Mouse (Mus musculus) heart, adult 11 months (tissue): ENCODE results near the gene Cd300lb.
"Not testable (repeated sequence)": the region's sequence is repeated elsewhere in the genome, so short reads cannot be mapped to it uniquely, and the experiment has no call there.

Experiments used
- DNase-seq: peaks from one replicate; pipeline ENCODE4 v3.0.0; 2022

The Cd300lb gene

DNA sequence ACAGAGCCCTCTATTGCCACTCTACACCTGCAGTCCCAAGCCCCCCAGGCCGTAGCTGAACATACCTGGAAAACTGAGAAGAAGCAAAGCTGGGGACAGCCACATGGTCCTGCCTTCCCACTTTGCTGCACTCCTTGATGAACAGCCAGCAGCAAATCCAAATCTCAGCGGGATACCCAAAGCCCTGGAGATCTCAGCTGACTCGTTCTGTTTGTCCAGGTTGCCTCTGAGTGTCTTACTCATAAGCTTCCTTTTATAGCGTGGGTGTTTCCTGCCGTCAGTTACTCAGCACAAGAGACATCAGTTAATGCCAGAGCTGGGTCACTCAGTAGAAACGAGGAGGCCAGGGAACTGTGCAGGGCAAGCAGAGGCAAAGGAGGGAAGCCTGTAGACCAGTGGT is at the start of gene Cd300lb:
Cd300lb (minus strand) TSS at position 243 of the 400 bp plus-strand sequence.
- peak; percentile 90 for DNase-seq

DNA sequence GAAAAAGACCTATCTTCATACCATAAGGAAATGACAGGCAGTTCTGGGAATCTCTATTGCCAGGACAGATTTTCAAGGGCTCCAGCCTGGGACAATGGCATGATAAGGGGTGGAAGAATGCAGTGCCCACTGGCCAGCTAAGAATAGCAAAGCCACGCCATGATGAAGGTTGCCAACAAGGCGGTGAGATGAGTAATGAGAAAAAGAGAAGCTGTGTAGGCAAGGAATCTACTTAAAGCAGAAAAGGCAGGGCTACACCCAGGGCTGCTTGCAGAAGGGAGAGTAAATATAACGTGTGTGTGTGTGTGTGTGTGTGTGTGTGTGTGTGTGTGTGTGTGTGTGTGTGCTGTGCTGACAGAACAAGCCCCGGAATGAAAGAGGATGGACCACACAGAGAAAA is 47.7 kb upstream of the Cd300lb start:
- DNase-seq: peak; percentile 86

GRCm38 (mm10) chr11:114972726-114973125 is 38.5 kb upstream of the Cd300lb start:
- DNase-seq: peak; percentile 43

DNA sequence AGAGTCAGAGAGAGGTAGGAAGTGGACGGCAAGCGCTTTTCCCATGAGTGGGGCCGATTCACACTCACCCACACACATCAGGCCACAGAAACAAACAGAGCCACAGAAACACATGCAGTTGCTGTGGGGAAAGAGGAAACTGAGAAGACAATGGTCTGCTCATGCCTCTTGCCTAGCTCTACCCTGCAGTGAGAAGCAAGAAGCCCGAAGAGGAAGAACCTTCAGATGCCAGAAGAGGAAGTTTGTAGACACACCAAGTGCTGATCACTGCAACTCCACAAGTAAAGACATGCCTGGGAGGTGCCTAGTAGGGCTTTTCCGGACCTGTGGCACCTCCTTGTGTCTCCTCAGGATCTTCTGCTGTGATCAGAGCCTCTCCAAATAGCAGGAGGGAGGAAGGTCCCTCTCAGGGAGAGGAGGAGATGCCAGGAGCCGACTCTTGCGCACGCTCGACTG is 34.6 kb upstream of the Cd300lb start, which contains the start of gene Cd300c:
Cd300c (minus strand) TSS at position 406 of the 456 bp plus-strand sequence.
- peak; percentile 95 for DNase-seq

- DNase-seq: peak; percentile 90
Observed at GRCm38 (mm10) chr11:114965182-114965828, 31.1 kb upstream of the Cd300lb start.

DNA sequence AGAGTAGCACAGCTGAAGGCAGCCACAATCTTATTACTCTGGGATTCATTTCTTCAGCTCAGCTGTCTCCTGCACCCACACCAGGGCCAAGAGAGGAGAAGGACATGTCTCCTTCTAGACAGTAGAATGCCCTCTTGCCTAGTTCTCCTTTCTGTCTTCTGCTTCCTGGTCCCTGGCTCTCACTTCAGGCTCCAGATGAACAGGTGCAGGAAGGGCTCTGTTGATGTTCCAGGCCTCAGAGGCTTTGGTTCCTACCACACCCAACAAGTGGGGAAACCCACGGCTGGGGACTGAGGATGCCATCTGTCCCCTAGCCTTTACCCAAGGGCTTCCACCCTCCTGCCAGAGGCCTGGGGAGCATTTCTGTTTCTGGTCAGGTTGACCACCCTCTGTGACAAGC is 26.2 kb upstream of the Cd300lb start:
- no peak for DNase-seq

GRCm38 (mm10) chr11:114933591-114933990 is 595 bp downstream of the Cd300lb start:
- peak; percentile 91 for DNase-seq

GRCm38 (mm10) chr11:114931041-114931440 is 3.1 kb downstream of the Cd300lb start:
- DNase-seq: peak; percentile 93

DNA sequence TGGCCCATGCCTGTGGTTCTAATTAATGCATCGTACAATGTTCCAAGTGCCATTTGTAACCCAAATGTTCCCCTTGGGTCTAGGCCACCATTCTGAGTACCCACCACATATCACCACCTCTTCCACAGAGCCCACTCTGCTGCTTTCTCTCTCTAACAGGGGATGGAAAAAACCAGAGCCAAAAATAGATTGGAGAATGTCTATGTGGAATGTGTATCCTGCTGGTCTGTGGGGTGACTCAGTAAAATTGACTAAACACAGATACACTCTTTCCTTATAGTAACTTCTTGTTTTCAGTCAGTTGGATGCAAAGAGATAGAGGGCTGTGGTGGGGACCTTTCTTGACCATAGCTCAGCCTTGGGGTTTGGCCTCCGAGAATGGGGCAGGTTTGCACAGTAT is 4.6 kb downstream of the Cd300lb start:
- no peak for DNase-seq

GRCm38 (mm10) chr11:114923961-114924360 is 10.2 kb downstream of the Cd300lb start:
- peak; percentile 74 for DNase-seq

GRCm38 (mm10) chr11:114922439-114922838 is 11.7 kb downstream of the Cd300lb start:
- DNase-seq: peak; percentile 51

- DNase-seq: peak; percentile 91
Observed at GRCm38 (mm10) chr11:114917120-114917519, 17.1 kb downstream of the Cd300lb start.

- peak; percentile 96 for DNase-seq
Observed at GRCm38 (mm10) chr11:114914978-114915377, 19.2 kb downstream of the Cd300lb start.

DNA sequence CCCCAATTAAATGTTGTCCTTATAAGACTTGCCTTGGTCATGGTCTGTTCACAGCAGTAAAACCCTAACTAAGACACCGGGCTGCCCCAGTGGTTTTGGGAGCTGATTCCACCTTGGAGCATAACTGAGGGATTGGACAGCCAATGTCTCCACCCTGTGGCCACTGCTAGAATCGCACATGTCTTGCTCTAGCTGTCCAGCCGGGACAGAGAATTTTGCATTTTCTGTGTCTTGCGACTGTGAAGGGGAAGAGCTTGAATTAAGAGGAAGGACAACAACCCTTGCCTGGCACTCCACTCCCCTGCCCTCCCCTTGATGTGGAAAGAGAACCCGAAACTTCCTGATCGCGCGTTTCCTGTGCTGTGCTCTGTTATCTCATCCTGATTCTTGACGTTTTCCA is 21.3 kb downstream of the Cd300lb start:
- peak; percentile 97 for DNase-seq

DNA sequence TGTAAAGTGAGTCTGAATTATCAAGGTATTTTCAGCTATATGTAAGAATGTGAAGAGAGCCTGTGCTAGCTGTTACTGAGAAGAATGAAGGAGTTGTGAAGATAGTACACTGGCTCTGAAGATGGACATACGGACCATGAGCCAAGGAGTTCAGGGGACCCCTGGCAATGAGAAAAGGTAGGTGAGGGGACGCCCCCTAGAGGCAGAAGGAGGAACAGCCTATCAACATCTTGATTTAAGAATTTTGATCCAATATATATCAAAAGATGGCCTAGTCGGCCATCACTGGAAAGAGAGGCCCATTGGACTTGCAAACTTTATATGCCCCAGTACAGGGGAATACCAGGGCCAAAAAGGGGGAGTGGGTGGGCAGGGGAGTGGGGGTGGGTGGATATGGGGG is 24.6 kb downstream of the Cd300lb start:
- DNase-seq: not testable (repeated sequence)

DNA sequence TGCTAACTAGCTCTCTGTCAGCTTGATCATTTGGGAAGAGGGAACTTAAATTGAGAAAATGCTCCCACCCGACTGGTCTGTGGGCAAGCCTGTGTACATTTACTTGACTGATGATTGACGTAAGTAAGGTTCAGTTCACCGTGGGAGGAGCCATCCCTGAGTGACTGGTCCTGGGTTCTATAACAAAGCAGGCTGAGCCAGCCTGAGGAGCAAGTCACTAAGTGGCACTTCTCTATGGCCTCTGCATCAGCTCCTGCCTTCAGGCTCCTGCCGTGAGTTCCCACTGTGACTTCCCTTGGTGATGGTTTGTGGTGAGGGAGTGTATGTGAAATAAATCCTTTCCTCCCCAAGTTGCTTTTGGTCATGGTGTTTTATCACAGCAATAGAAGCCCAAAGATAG is 26.1 kb downstream of the Cd300lb start:
- peak; percentile 88 for DNase-seq

GRCm38 (mm10) chr11:114907567-114907966 is 26.6 kb downstream of the Cd300lb start:
- peak; percentile 90 for DNase-seq

DNA sequence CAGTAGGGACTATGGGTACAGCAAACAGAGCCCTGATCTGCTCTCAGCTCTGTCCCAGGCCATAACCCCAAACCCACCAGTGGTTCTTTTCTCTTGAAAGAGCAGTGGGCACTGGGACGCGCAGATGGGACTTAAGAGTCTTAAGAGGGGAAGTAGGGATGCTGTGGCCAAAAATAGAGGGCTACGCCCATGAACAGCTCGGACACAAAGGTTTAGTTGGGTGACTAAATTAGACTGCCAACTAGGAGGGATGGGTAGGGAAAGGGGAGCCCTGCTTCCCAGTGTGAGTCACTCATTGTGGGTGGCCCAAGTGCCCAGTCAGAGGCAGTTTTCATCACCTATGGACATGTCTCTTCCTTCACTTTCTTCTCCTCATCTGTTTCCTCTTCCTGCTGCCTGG is 31.0 kb downstream of the Cd300lb start:
- no peak for DNase-seq

DNA sequence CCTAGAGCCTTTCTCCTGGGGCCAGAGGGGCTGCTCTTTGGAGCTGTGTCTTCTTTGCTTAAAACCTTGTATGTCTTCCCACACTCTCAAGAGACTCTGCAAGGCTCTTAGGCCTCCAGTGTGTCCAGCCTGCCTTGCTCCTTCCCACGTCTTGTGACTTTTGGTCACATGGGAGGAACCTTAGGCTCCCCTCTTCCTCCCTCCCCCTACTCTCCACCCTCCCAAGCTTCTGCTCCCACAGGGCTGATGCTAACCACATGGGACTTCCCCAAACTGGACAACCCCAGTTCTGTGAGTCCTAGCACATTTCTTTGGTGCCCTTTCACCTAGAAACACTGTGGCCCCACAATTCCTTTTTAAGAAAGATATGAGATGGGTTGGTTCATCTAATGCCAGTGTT is 36.2 kb downstream of the Cd300lb start:
- DNase-seq: peak; percentile 99

GRCm38 (mm10) chr11:114896085-114896484 is 38.1 kb downstream of the Cd300lb start:
- DNase-seq: no peak

DNA sequence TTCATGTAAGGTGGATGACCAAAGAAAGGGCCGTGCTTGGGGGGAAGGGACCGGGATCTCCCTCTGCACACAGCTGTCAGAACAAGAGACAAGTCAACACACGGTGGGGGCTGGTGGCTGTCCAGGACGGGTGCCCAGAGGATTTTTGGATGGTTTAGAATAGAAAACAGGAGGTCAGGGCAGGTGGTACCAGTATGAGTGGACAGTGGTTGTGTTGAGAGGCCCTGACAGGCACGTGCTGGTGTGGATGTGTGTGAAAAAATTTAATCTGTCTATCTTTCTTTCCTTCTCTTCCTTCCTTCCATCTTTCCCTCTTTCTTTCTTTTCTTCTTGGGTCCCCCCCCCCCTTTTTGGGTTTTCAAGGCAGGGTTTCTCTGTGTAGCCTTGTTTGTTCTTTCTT is 43.6 kb downstream of the Cd300lb start:
- no peak for DNase-seq

- DNase-seq: peak; percentile 95
Observed at GRCm38 (mm10) chr11:114889991-114890518, 44.1 kb downstream of the Cd300lb start, which contains the start of gene Cd300a. Gene Cd300a, plus strand, starts transcription at chr11:114890041.

DNA sequence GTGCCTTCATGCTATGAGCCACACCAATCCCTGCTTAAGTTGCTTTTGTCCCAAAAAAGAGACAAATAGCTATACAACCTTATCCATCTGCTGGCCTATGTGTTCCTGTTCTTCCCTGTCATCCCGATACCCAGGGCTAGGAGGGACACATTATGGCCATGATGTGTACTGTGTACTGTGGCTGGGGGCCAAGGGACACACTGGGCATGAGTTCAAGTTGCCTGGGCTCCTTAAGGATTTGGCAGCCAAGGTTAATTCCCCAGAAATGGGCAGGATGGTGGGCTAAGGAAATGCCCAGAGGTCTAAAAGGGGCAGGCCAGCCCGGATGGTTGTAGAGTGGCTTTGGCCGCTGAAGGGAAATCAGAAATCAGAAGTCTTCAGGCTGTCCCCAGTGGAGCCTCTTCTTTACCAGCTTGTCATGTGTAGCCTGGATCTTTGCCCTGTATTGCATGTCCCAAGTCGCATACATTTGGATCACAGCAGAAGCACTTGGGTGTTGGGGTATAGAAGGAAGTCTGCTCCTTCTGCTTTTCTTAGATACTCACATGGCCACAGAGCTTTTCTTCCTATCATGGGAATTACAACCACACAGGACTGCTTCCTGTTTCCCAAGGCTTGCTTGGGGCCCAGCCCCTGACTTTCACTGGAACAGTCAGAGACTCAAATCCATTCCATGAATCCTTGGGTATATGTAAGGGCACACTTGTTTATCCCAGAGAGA is 49.6 kb downstream of the Cd300lb start:
- DNase-seq: peak; percentile 96

DNA sequence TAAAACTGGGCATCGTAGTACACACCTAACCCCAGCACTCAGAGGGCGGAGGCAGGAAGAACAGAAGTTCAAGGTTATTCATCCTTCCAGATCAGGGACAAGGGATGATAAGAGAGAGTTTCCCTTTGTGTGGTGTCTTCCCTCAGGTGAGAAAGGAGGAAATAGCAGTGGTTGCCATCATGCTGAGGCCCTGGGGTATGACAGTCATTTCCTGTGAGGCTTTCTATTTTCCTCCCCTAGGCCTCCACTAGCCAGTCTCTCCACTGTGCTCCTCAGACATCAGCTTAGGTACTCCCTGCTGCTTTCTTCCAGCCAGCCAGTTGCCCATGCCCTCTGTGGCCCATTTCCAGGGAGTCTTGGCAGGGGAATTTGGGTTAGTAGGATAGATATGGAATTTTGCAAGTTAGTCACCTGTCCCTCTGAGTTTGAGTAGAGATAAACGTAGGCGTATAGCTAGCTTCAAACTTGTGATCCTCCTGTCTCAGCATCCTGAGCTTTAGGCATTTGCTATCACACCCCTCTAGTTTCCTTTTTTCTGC is 50.9 kb downstream of the Cd300lb start:
- no peak for DNase-seq
